Mouse (Mus musculus) bone marrow macrophage, adult 2 months (primary cell): ENCODE results near the gene D8Ertd738e.

Source experiments
- CTCF ChIP-seq: IDR thresholded peaks from 2 replicates; pipeline ENCODE4 v1.5.1; 2012; ENCODE audit warnings: low read depth, mild to moderate bottlenecking, low read length, moderate library complexity
- POLR2A ChIP-seq: IDR thresholded peaks from 2 replicates; pipeline ENCODE4 v1.6.1; 2012; ENCODE audit warnings: mild to moderate bottlenecking, low read depth, low read length, borderline replicate concordance

DNA sequence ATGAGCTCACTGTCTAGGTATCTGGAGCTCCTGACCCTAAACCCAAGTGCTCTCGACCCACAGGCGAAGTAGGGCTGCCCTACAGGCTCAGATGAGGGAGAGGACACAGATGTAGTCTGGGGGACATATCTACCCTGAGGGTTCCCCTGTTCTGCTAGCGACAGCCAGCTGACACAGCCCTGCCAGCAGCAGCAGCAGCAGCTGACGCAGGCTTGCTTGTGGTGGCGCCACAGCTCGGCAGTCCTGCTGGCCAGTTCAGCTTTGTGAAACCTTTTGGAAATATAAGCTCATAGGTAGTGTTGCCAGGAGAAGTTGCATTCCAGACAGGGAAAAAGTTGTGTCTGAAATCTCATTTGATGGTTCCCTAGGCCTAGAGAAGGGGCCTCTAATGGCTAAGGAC, 8.4 kb downstream of the D8Ertd738e start:
- TF ChIP-seq CTCF (no peak), POLR2A (no peak)
